Mouse (Mus musculus) olfactory bulb, adult 2 months (tissue): ENCODE measurements around the gene Pcnx2.

Experiments used
- CTCF ChIP-seq: fragments of 200-500 bp; IDR thresholded peaks from 2 replicates; pipeline ENCODE4 v1.5.1; 2012; ENCODE audit warnings: low read depth, mild to moderate bottlenecking, low read length, moderate library complexity; ENCODE audit not compliant: insufficient read depth
- POLR2A ChIP-seq: fragments of 200-500 bp; IDR thresholded peaks from 2 replicates; pipeline ENCODE4 v1.6.1; 2012; ENCODE audit warnings: mild to moderate bottlenecking, low read depth, low read length, moderate library complexity; ENCODE audit not compliant: insufficient read depth

- TF ChIP-seq CTCF (no peak), POLR2A (no peak)
Measured at GRCm38 (mm10) chr8:125768079-125768478, 130.0 kb downstream of the Pcnx2 start.
